Mouse (Mus musculus) MEL (cell line): Measurements from ENCODE around the gene Myo1h. TPM values are rescaled to one million over a fixed set of nuclear protein-coding genes. Genes with fewer than 3 reads are reported as not detected.

Experiments
- DNase-seq: peaks from one replicate; pipeline ENCODE4 v3.0.0; 2011; ENCODE audit warnings: low read depth, low spot score
- H3K27ac ChIP-seq: 2 replicates; pipeline ENCODE4 v1.5.1; 2012; ENCODE audit warnings: low read depth, mild to moderate bottlenecking, control low read depth, low read length, moderate library complexity; ENCODE audit not compliant: control insufficient read depth
- H3K27me3 ChIP-seq, 2 experiments: fragments of 150-350 bp in 1 of 2; sonication (generic) in 1 of 2; 2 replicates each; pipeline ENCODE4 v1.6.1; 2012; ENCODE audit warnings: low read length in 2 of 2, mild to moderate bottlenecking in 2 of 2, improper control_type of control experiment in 1 of 2, moderate library complexity in 1 of 2; ENCODE audit not compliant: insufficient read depth in 2 of 2, control insufficient read depth in 1 of 2
- H3K36me3 ChIP-seq, 2 experiments: 2 replicates each; pipeline ENCODE4 v1.6.1; 2012 to 2014; ENCODE audit warnings: low read length in 2 of 2, improper control_type of control experiment in 1 of 2, inconsistent platforms in 1 of 2, mild to moderate bottlenecking in 1 of 2; ENCODE audit not compliant: insufficient read depth in 2 of 2, control insufficient read depth in 1 of 2
- H3K4me1 ChIP-seq, 2 experiments: fragments of 150-350 bp in 1 of 2; sonication (generic) in 1 of 2; 2 replicates each; pipeline ENCODE4 v1.6.1; 2012; ENCODE audit warnings: low read length in 2 of 2, improper control_type of control experiment in 1 of 2, mild to moderate bottlenecking in 1 of 2; ENCODE audit not compliant: insufficient read depth in 2 of 2, control insufficient read depth in 1 of 2
- H3K4me3 ChIP-seq, 2 experiments: fragments of 150-350 bp in 1 of 2; sonication (generic) in 1 of 2; 2 replicates each; pipeline ENCODE4 v1.5.1; 2012; ENCODE audit warnings: low read depth in 2 of 2, low read length in 2 of 2, mild to moderate bottlenecking in 2 of 2, moderate library complexity in 2 of 2, control low read depth in 1 of 2, improper control_type of control experiment in 1 of 2; ENCODE audit not compliant: control insufficient read depth in 1 of 2, insufficient read depth in 1 of 2
- H3K79me2 ChIP-seq: 2 replicates; pipeline ENCODE4 v1.6.1; 2012; ENCODE audit warnings: mild to moderate bottlenecking, low read length, moderate library complexity; ENCODE audit not compliant: control insufficient read depth, poor library complexity, insufficient read depth
- H3K9ac ChIP-seq: 2 replicates; pipeline ENCODE4 v1.6.1; 2012; ENCODE audit warnings: low read depth, mild to moderate bottlenecking, control low read depth, low read length, moderate library complexity; ENCODE audit not compliant: control insufficient read depth, poor library complexity, severe bottlenecking
- H3K9me3 ChIP-seq: fragments of 150-350 bp; sonication (generic); replicated peaks from 2 replicates; pipeline ENCODE4 v1.6.1; 2012; ENCODE audit warnings: mild to moderate bottlenecking, low read length, improper control_type of control experiment, moderate library complexity; ENCODE audit not compliant: insufficient read depth
- BHLHE40 ChIP-seq: IDR thresholded peaks from 2 replicates; pipeline ENCODE4 v1.6.1; 2012; ENCODE audit warnings: low read depth, mild to moderate bottlenecking, inconsistent platforms, low read length, improper control_type of control experiment, borderline replicate concordance
- CHD1 ChIP-seq: IDR thresholded peaks from 2 replicates; pipeline ENCODE4 v1.6.1; 2012; ENCODE audit warnings: low read depth, mild to moderate bottlenecking, inconsistent platforms, low read length, improper control_type of control experiment
- CHD2 ChIP-seq: IDR thresholded peaks from 2 replicates; pipeline ENCODE4 v1.6.1; 2011; ENCODE audit warnings: low read length, improper control_type of control experiment
- CTCF ChIP-seq, 3 experiments: IDR thresholded peaks in 2 of 3; conservative IDR thresholded peaks in 1 of 3; 2 replicates each; pipeline ENCODE4 v1.5.1; 2011 to 2012; ENCODE audit warnings: low read length in 3 of 3, low read depth in 2 of 3, mild to moderate bottlenecking in 2 of 3, improper control_type of control experiment in 1 of 3, inconsistent platforms in 1 of 3, mixed read lengths in 1 of 3, moderate library complexity in 1 of 3; ENCODE audit not compliant: control insufficient read depth in 1 of 3, insufficient read depth in 1 of 3, poor library complexity in 1 of 3, severe bottlenecking in 1 of 3
- E2F4 ChIP-seq: IDR thresholded peaks from 2 replicates; pipeline ENCODE4 v1.6.1; 2011; ENCODE audit warnings: low read depth, low read length, improper control_type of control experiment, borderline replicate concordance
- EP300 ChIP-seq, 2 experiments: IDR thresholded peaks; 2 replicates each; pipeline ENCODE4 v1.6.1; 2011; ENCODE audit warnings: improper control_type of control experiment in 2 of 2, low read length in 2 of 2, low read depth in 1 of 2, mild to moderate bottlenecking in 1 of 2
- ETS1 ChIP-seq: IDR thresholded peaks from 2 replicates; pipeline ENCODE4 v1.6.1; 2012; ENCODE audit warnings: low read depth, mild to moderate bottlenecking, inconsistent platforms, low read length, improper control_type of control experiment, moderate library complexity
- GABPA ChIP-seq: IDR thresholded peaks from 2 replicates; pipeline ENCODE4 v1.6.1; 2012; ENCODE audit warnings: low read depth, mild to moderate bottlenecking, inconsistent platforms, low read length, improper control_type of control experiment, moderate library complexity
- GATA1 ChIP-seq: IDR thresholded peaks from 2 replicates; pipeline ENCODE4 v1.6.1; 2011; ENCODE audit warnings: low read depth, low read length, improper control_type of control experiment
- HCFC1 ChIP-seq: IDR thresholded peaks from 2 replicates; pipeline ENCODE4 v1.6.1; 2012; ENCODE audit warnings: low read depth, mild to moderate bottlenecking, inconsistent platforms, low read length, improper control_type of control experiment, moderate library complexity
- JUND ChIP-seq: IDR thresholded peaks from 2 replicates; pipeline ENCODE4 v1.6.1; 2011; ENCODE audit warnings: low read depth, mild to moderate bottlenecking, improper control_type of control experiment, low read length
- KAT2A ChIP-seq: conservative IDR thresholded peaks from 2 replicates; pipeline ENCODE4 v1.6.1; 2012; ENCODE audit warnings: low read depth, low read length, improper control_type of control experiment, inconsistent platforms
- MAX ChIP-seq: IDR thresholded peaks from 2 replicates; pipeline ENCODE4 v1.6.1; 2011; ENCODE audit warnings: low read length, improper control_type of control experiment
- MYB ChIP-seq: IDR thresholded peaks from 2 replicates; pipeline ENCODE4 v1.6.1; 2011; ENCODE audit warnings: mild to moderate bottlenecking, low read depth, low read length, improper control_type of control experiment
- MYC ChIP-seq: IDR thresholded peaks from 2 replicates; pipeline ENCODE4 v1.6.1; 2011; ENCODE audit warnings: low read depth, mild to moderate bottlenecking, low read length, improper control_type of control experiment, moderate library complexity
- POLR2A ChIP-seq, 2 experiments: IDR thresholded peaks; 2 replicates each; pipeline ENCODE4 v1.6.1; 2011 to 2012; ENCODE audit warnings: low read length in 2 of 2, mild to moderate bottlenecking in 2 of 2, control low read depth in 1 of 2, improper control_type of control experiment in 1 of 2, low read depth in 1 of 2, moderate library complexity in 1 of 2; ENCODE audit not compliant: control insufficient read depth in 1 of 2, insufficient read depth in 1 of 2, poor library complexity in 1 of 2
- SIN3A ChIP-seq: IDR thresholded peaks from 2 replicates; pipeline ENCODE4 v1.6.1; 2012; ENCODE audit warnings: low read length, improper control_type of control experiment, inconsistent platforms
- SMC3 ChIP-seq: IDR thresholded peaks from 2 replicates; pipeline ENCODE4 v1.6.1; 2011; ENCODE audit warnings: low read depth, low read length, improper control_type of control experiment
- TBP ChIP-seq: IDR thresholded peaks from 2 replicates; pipeline ENCODE4 v1.8.0; 2011; ENCODE audit warnings: low read depth, low read length, improper control_type of control experiment
- TCF12 ChIP-seq: IDR thresholded peaks from 2 replicates; pipeline ENCODE4 v1.6.1; 2014; ENCODE audit warnings: low read depth, mild to moderate bottlenecking, inconsistent platforms, low read length, improper control_type of control experiment, moderate library complexity
- USF2 ChIP-seq, 2 experiments: IDR thresholded peaks; 2 replicates each; pipeline ENCODE4 v1.6.1; 2011 to 2012; ENCODE audit warnings: improper control_type of control experiment in 2 of 2, low read length in 2 of 2, borderline replicate concordance in 1 of 2, inconsistent platforms in 1 of 2, low read depth in 1 of 2, mild to moderate bottlenecking in 1 of 2; ENCODE audit not compliant: insufficient read depth in 1 of 2
- ZKSCAN1 ChIP-seq: IDR thresholded peaks from 2 replicates; pipeline ENCODE4 v1.6.1; 2012; ENCODE audit warnings: low read depth, mild to moderate bottlenecking, inconsistent platforms, low read length, improper control_type of control experiment, moderate library complexity
- polyA plus RNA-seq, 2 experiments: library from polyadenylated mRNA; stranded (reverse) in 1 of 2; unstranded in 1 of 2; fragments of >175 nt in 1 of 2; fragments of >200 nt in 1 of 2; gene quantifications; 2 replicates each; pipeline versions ENCODE4 v1.2.1 to v1.2.4; 2012; ENCODE audit warnings: low replicate concordance in 2 of 2, low read depth in 1 of 2; ENCODE audit not compliant: insufficient read length in 2 of 2, insufficient read depth in 1 of 2, missing spikeins in 1 of 2
- total RNA-seq: library from RNA; depleted of rRNA; stranded (reverse); fragments of 300-350 nt; gene quantifications from 2 replicates; pipeline ENCODE4 v1.2.3, GENCODE M21; 2012

The Myo1h gene
- total and polyA plus RNA-seq, 3 experiments = 0.33 to 4.6 TPM; not detected in 1

DNA sequence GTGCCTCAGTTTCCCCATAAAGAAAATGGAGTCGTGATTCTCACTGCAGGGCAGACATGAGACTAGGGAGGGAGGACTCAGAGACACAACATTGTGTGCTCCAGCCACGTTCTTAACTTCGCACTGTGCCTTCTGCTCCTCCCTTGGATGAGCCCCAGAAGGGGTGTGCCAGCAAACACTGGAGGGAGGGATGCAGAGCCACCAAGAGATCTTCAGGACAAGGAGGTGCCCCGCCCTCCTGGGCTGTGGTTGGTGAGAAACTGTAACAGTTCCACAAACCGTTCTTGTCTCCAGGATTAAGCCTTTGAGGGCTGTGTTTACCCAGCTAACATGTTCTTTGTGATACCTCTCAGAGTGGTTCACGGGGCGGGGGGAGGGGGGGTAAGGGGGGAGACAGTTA is 20.3 kb upstream of the Myo1h start (continued):
- TF ChIP-seq GATA1 (no peak), USF2 (IDR thresholded peaks at IDR 0.05; ENCODE audit: borderline replicate concordance in 1 of 2, insufficient read depth in 1 of 2, low read depth in 1 of 2, low read length in 2 of 2) (no peak), BHLHE40 (no peak), TBP (no peak), MAX (peak; percentile 58), JUND (no peak)

DNA sequence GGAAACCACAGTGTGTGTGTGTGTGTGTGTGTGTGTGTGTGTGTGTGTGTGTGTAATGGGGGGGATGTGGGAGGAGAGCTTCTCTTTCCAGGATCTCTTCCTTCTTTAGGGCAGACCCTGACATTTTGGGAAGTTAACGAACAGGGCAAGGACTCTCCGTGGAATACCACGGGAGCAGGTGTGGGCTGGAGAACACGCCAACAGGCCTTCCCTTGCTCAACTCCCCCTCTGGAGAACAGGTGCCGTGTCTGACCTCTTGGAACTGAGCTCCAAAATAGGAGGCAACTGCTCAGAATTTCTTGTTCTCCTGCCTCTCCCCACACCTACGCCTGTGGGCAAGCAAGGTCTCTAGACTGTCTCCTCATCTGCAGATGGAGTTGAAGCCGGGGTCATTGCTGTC is 19.5 kb upstream of the Myo1h start:
- H3K27ac ChIP-seq = no peak overlapping the region
- TF ChIP-seq SIN3A (no peak), HCFC1 (no peak), MYC (no peak), E2F4 (no peak), KAT2A (no peak), POLR2A (IDR thresholded peaks at IDR 0.05; ENCODE audit: control insufficient read depth in 1 of 2, insufficient read depth in 1 of 2, low read depth in 1 of 2, low read length in 2 of 2, poor library complexity in 1 of 2) (no peak), EP300 (IDR thresholded peaks at IDR 0.05; ENCODE audit: low read depth in 1 of 2, low read length in 2 of 2) (no peak), MAX (no peak), SMC3 (no peak), ETS1 (no peak), ZKSCAN1 (no peak), CTCF (IDR thresholded peaks at IDR 0.05 in 2 of 3, conservative IDR thresholded peaks at IDR 0.05 in 1 of 3; ENCODE audit: control insufficient read depth in 1 of 3, insufficient read depth in 1 of 3, low read depth in 2 of 3, low read length in 3 of 3, poor library complexity in 1 of 3, severe bottlenecking in 1 of 3) (no peak), GABPA (no peak), TCF12 (no peak), CHD2 (no peak), MYB (no peak), CHD1 (no peak)
- no peaks in the 10 kb centered on the region for H3K79me2 ChIP-seq
- no peak for DNase-seq
- no peak overlapping the region for H3K4me3 ChIP-seq
- H3K4me1 ChIP-seq = peaks cover 3 to 12% of the 10 kb centered on the region in 2 experiments; a peak in 3 of 4 replicates
- no peaks in the 10 kb centered on the region; a peak in 1 of 4 replicates for H3K36me3 ChIP-seq
- H3K9me3 ChIP-seq = no peaks in the 10 kb centered on the region
- H3K9ac ChIP-seq = no peak overlapping the region
- no peaks in the 10 kb centered on the region for H3K27me3 ChIP-seq
